Mouse (Mus musculus): Measurements from ENCODE around the gene Pde9a.
A peak's percentile ranks its signal among the peaks of the same experiment; 100 is the strongest.

Gene Pde9a

GRCm38 (mm10) chr17:31433978-31434797 is 48.2 kb downstream of the Pde9a start:
- DNase-seq = peak; percentile 47

- DNase-seq = no peak
These were observed 48.9 kb downstream of the Pde9a start for GRCm38 (mm10) chr17:31434825-31435325.

- DNase-seq = no peak
These were observed 50.2 kb downstream of the Pde9a start for GRCm38 (mm10) chr17:31435934-31436813.

GRCm38 (mm10) chr17:31436814-31437406 is 50.9 kb downstream of the Pde9a start:
- DNase-seq = no peak

- no peak for DNase-seq
These were observed 51.5 kb downstream of the Pde9a start for GRCm38 (mm10) chr17:31437482-31437881.

GRCm38 (mm10) chr17:31439978-31440377 is 54.0 kb downstream of the Pde9a start:
- no peak for DNase-seq

- no peak for DNase-seq
These were observed 56.5 kb downstream of the Pde9a start for GRCm38 (mm10) chr17:31442513-31442912.

- DNase-seq = no peak
These were observed 58.2 kb downstream of the Pde9a start for GRCm38 (mm10) chr17:31444251-31444650.

- peak; percentile 82 for DNase-seq
These were observed 59.2 kb downstream of the Pde9a start for GRCm38 (mm10) chr17:31445061-31445731.

- DNase-seq = no peak
These were observed 61.8 kb downstream of the Pde9a start for GRCm38 (mm10) chr17:31447766-31448165.

GRCm38 (mm10) chr17:31448519-31448918 is 62.5 kb downstream of the Pde9a start:
- no peak for DNase-seq

- no peak for DNase-seq
These were observed 64.2 kb downstream of the Pde9a start for GRCm38 (mm10) chr17:31450206-31450605.

GRCm38 (mm10) chr17:31451179-31451708 is 65.2 kb downstream of the Pde9a start:
- DNase-seq = no peak

- no peak for DNase-seq
These were observed 66.8 kb downstream of the Pde9a start for GRCm38 (mm10) chr17:31452816-31453215.

GRCm38 (mm10) chr17:31453476-31453875 is 67.5 kb downstream of the Pde9a start:
- no peak for DNase-seq

- no peak for DNase-seq
These were observed 68.0 kb downstream of the Pde9a start for GRCm38 (mm10) chr17:31454056-31454455.

GRCm38 (mm10) chr17:31456723-31457567 is 70.9 kb downstream of the Pde9a start:
- DNase-seq = no peak

GRCm38 (mm10) chr17:31460416-31460815 is 74.4 kb downstream of the Pde9a start:
- no peak for DNase-seq

GRCm38 (mm10) chr17:31462506-31462905 is 76.5 kb downstream of the Pde9a start:
- DNase-seq = no peak

GRCm38 (mm10) chr17:31466854-31467253 is 80.8 kb downstream of the Pde9a start:
- DNase-seq = no peak

GRCm38 (mm10) chr17:31468496-31468895 is 82.5 kb downstream of the Pde9a start:
- DNase-seq = no peak
